Mouse (Mus musculus) heart, embryonic 13.5 days (tissue): ENCODE data around the gene 4930595M18Rik. TPM values are rescaled to one million over a fixed set of nuclear protein-coding genes. Genes with fewer than 3 reads are reported as not detected.

ENCODE experiments used
- ATAC-seq: fragments of 200-750 bp; cut with Nextera tagmentation; 2 replicates; pipeline ENCODE4 v1.8.0; 2017; ENCODE audit warnings: moderate TSS enrichment; ENCODE audit not compliant: insufficient number of reproducible peaks, low FRiP score, low TSS enrichment; ENCODE audit errors: extremely low read depth
- H3K27ac ChIP-seq: fragments of 300-500 bp; sonication (generic); replicated peaks from 2 replicates; pipeline ENCODE4 v1.5.1; 2015; ENCODE audit warnings: moderate library complexity, mild to moderate bottlenecking, inconsistent platforms
- H3K27me3 ChIP-seq: fragments of 300-500 bp; sonication (generic); replicated peaks from 2 replicates; pipeline ENCODE4 v1.6.1; 2015; ENCODE audit warnings: mild to moderate bottlenecking, inconsistent platforms
- H3K36me3 ChIP-seq: fragments of 300-500 bp; sonication (generic); 2 replicates; pipeline ENCODE4 v1.6.1; 2015; ENCODE audit warnings: mild to moderate bottlenecking, inconsistent platforms
- H3K4me1 ChIP-seq: fragments of 300-500 bp; sonication (generic); 2 replicates; pipeline ENCODE4 v1.6.1; 2015; ENCODE audit warnings: inconsistent platforms
- H3K4me2 ChIP-seq: fragments of 300-500 bp; sonication (generic); 2 replicates; pipeline ENCODE4 v1.6.1; 2015; ENCODE audit warnings: inconsistent platforms, mild to moderate bottlenecking, moderate library complexity
- H3K4me3 ChIP-seq: fragments of 300-500 bp; sonication (generic); 2 replicates; pipeline ENCODE4 v1.5.1; 2015; ENCODE audit warnings: moderate library complexity, mild to moderate bottlenecking, inconsistent platforms
- H3K9ac ChIP-seq: fragments of 300-500 bp; sonication (generic); 2 replicates; pipeline ENCODE4 v1.6.1; 2015; ENCODE audit warnings: inconsistent platforms, mild to moderate bottlenecking, moderate library complexity
- H3K9me3 ChIP-seq: fragments of 300-500 bp; sonication (generic); 2 replicates; pipeline ENCODE4 v1.6.1; 2016; ENCODE audit warnings: inconsistent platforms
- WGBS: fragments of 180-500 bp; shearing (Covaris S2); methylation state at CpG from one replicate; pipeline ENCODE4 v1.1.7; 2015; ENCODE audit warnings: mixed read lengths; 5-methylcytosine and 5-hydroxymethylcytosine counted together
- polyA plus RNA-seq: library from polyadenylated mRNA; unstranded; fragments of >200 nt; fragmentation: Nextera tagmentation; extraction: Ambion mirVana; gene quantifications from 2 replicates; pipeline ENCODE4 v1.2.1, GENCODE M21; 2015

4930595M18Rik gene
- not detected in 2 replicates for polyA plus RNA-seq

- ATAC-seq, result no peak
- H3K4me3 ChIP-seq, result no peak within 1 kb of the TSS
- no peak within 1 kb of the TSS for H3K9ac ChIP-seq
- no peak within 1 kb of the TSS for H3K4me2 ChIP-seq
- 87% methylated on average over 6 of the region's 6 CpGs for WGBS
- H3K36me3 ChIP-seq, result no peaks in the 10 kb centered on the region
- H3K27ac ChIP-seq, result no peak within 1 kb of the TSS
- no peaks in the 10 kb centered on the region for H3K4me1 ChIP-seq
- no peaks in the 10 kb centered on the region for H3K27me3 ChIP-seq
- H3K9me3 ChIP-seq, result no peaks in the 10 kb centered on the region
These were observed at the start of gene 4930595M18Rik for GRCm38 (mm10) chrX:81458021-81458420. Gene 4930595M18Rik (minus strand): TSS chrX:81458121.

- Histone ChIP-seq H3K4me2 (no peak overlapping the region), H3K27me3 (no peaks in the 10 kb centered on the region), H3K27ac (no peak overlapping the region), H3K4me1 (no peaks in the 10 kb centered on the region), H3K9ac (no peak overlapping the region), H3K9me3 (no peaks in the 10 kb centered on the region), H3K36me3 (no peaks in the 10 kb centered on the region), H3K4me3 (no peak overlapping the region)
- no peak for ATAC-seq
These were observed 14.6 kb upstream of the 4930595M18Rik start for GRCm38 (mm10) chrX:81472500-81472899.
